Mouse (Mus musculus) right cerebral cortex, postnatal 36 days (tissue): Measurements from ENCODE around the gene Sugp2.

Experiments
- DNase-seq, 2 experiments: peaks; one replicate each; pipeline ENCODE4 v3.0.0; 2022; ENCODE audit warnings: low spot score in 2 of 2, mixed read lengths in 1 of 2

Sugp2 gene

GRCm38 (mm10) chr8:70282603-70283135 lies 48.6 kb downstream of the Sugp2 start, which contains the start of gene Homer3:
Gene Homer3 (plus strand): TSS chr8:70282827.
- DNase-seq, result peak; percentile 44 to 56

GRCm38 (mm10) chr8:70283136-70284077 lies 49.4 kb downstream of the Sugp2 start:
- DNase-seq, result no peak

GRCm38 (mm10) chr8:70284421-70284820 lies 50.4 kb downstream of the Sugp2 start:
- DNase-seq, result no peak

GRCm38 (mm10) chr8:70285304-70285703 lies 51.3 kb downstream of the Sugp2 start:
- no peak for DNase-seq

GRCm38 (mm10) chr8:70286737-70287136 lies 52.7 kb downstream of the Sugp2 start:
- no peak for DNase-seq

- DNase-seq, result no peak
Observed at GRCm38 (mm10) chr8:70293988-70294405, 60.0 kb downstream of the Sugp2 start.

- no peak for DNase-seq
Observed at GRCm38 (mm10) chr8:70300881-70301280, 66.9 kb downstream of the Sugp2 start.

- peak; percentile 94 to 95 for DNase-seq
Observed at GRCm38 (mm10) chr8:70302358-70302890, 68.4 kb downstream of the Sugp2 start, which contains the start of the genes Ddx49 and Cope. Gene Ddx49 (minus strand): TSS chr8:70302489. Gene Cope (plus strand): TSS chr8:70302518.

- DNase-seq, result no peak
Observed at GRCm38 (mm10) chr8:70302901-70303300, 68.9 kb downstream of the Sugp2 start.

- DNase-seq, result no peak
Observed at GRCm38 (mm10) chr8:70309311-70309710, 75.3 kb downstream of the Sugp2 start.

- no peak for DNase-seq
Observed at GRCm38 (mm10) chr8:70313399-70313798, 79.4 kb downstream of the Sugp2 start.

- DNase-seq, result peak; percentile 76 to 84
Observed at GRCm38 (mm10) chr8:70315624-70316510, 81.8 kb downstream of the Sugp2 start, which contains the start of gene Cers1. Gene Cers1 (plus strand): TSS chr8:70315775.

- peak; percentile 88 to 94 for DNase-seq
Observed at GRCm38 (mm10) chr8:70316511-70317504, 82.8 kb downstream of the Sugp2 start.

GRCm38 (mm10) chr8:70317872-70318271 lies 83.8 kb downstream of the Sugp2 start:
- DNase-seq, result no peak

- DNase-seq, result no peak
Observed at GRCm38 (mm10) chr8:70323716-70324115, 89.7 kb downstream of the Sugp2 start.

GRCm38 (mm10) chr8:70327512-70327911 lies 93.5 kb downstream of the Sugp2 start:
- DNase-seq, result no peak

- DNase-seq, result no peak
Observed at GRCm38 (mm10) chr8:70329124-70329834, 95.3 kb downstream of the Sugp2 start, which contains the start of gene Gdf1. Gene Gdf1 (plus strand): TSS chr8:70329817.
